Mouse (Mus musculus) E14TG2a.4 (cell line): Measurements from ENCODE around the gene Timm50.

Experiments used
- CTCF ChIP-seq: conservative IDR thresholded peaks from 2 replicates; pipeline ENCODE4 v1.5.1; 2014; ENCODE audit warnings: low read length
- NANOG ChIP-seq: IDR thresholded peaks from 2 replicates; pipeline ENCODE4 v1.6.1; 2014; ENCODE audit warnings: borderline replicate concordance, low read length, mixed read lengths
- POU5F1 ChIP-seq: IDR thresholded peaks from 2 replicates; pipeline ENCODE4 v1.6.1; 2014; ENCODE audit warnings: low read length, borderline replicate concordance

DNA sequence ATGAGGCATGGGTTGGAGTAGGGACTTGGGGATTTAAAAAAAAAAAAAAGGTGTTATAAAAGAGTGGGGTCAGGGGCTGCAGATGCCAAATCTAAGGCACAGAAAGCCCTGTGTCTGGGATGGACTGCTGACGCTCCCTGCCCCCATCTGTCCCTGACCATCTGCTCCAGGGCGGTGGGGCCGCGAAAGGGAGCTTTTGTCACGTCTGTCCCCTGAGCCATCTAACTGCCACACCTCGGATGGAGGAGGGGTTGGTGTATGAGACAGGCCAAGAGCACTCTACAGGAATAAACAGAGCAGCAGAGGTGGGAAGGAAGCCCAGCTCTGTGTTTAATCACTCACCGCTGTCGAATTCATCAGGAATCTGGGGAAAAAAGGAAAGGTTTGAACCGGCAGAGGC, 2.1 kb downstream of the Timm50 start:
- TF ChIP-seq CTCF = no peak
- no peak for TF ChIP-seq POU5F1
- TF ChIP-seq NANOG = no peak
